Mouse (Mus musculus) gastrocnemius, adult 18-20 months (tissue): Measurements from ENCODE around the gene Ereg. TPM values are rescaled to one million over a fixed set of nuclear protein-coding genes. Genes with fewer than 3 reads are reported as not detected.

Source experiments
- DNase-seq: peaks from one replicate; pipeline ENCODE4 v3.0.0; 2021; ENCODE audit warnings: low spot score
- total RNA-seq, 2 experiments: library from RNA; stranded (reverse); gene quantifications; 2 replicates each; pipeline ENCODE4 v1.2.3; 2021

Ereg gene
- total RNA-seq, 2 experiments from 2014 or later = not detected

DNA sequence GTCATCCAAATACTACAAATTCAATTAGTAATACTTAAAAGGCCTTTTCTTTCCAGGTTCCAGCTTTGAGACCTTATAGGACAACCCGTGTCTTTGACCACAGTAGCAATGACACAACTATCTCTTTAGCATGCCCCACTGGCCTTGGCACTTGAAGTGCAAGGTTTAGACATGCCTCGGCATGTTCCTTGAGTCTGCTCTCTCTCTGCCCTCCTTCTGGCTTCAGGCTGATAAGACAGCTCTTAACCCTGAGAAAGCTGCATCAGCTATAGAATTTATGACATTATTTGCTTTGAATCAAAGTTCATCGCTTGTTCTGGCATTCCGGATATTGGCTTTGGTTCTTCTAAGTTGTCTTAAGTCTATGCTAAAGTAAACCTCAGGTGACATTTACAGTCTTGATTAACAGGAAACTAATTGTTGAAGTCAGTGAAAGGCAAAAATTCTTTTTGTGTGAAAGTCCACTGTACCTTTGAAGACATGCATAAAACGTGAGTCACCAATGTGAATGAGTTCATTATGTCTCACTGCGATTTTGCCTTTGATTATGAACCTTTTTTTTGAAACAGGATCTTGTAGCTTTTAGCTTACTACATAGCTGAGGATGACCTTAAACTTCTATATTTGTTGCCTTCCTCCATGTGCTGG lies 35.7 kb downstream of the Ereg start:
- no peak for DNase-seq

- no peak for DNase-seq
These were observed 36.6 kb downstream of the Ereg start for GRCm38 (mm10) chr5:91111019-91111418.

DNA sequence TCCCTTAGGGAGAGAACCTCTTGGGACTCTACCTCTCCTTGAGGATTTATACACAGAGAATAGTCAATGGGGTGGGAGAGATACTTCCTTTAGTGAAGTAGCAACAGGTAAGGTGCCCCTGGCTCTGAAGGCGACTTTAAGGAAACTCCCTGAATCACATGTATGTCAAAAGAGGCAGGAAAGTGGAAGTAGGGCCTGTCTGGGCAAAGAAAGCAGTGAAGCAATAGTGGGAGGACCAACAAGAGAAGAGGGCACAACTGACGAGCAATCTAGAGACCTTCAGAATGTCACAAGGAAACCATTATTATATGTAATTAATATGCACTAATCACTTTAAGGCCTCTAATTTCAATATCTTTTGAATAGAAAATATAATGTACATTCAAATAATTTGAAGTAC lies 39.5 kb downstream of the Ereg start:
- no peak for DNase-seq

DNA sequence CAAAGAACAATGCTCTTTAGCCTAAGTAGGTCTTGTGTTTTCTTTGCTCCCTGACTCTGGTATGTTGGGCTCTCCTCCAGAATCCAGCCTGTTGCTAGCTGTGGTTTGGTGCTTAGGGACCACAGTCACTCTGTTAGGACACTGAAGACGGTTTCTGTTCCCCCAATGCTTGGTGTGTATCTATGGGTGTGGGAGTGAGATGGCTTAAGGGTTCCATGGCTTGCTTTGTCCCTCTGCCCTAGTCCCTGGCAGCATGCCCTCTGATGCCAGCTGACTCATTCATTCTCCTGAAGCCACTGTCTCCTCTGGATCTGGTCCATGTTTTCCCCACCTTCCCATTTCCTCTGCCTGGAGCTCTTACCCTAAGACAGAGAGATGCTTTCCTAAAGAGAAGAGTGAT lies 40.2 kb downstream of the Ereg start:
- no peak for DNase-seq

DNA sequence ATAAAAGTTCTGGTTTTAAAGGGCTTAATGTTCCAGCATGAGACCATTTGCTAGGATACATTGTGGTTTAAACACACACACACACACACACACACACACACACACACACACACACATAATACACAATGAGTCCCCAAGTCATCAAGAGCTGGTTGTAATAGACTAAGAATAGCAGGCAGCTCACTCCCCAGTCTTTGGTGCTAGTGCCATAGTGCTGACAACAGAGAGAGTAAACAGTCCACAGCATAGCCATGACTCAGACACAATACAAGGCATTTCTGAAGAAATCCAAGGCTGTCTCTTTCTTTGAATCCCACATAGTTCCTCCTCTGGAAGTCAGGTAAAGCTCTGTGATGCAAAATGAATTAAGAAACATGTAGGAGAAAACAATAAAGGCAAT lies 44.2 kb downstream of the Ereg start:
- no peak for DNase-seq

DNA sequence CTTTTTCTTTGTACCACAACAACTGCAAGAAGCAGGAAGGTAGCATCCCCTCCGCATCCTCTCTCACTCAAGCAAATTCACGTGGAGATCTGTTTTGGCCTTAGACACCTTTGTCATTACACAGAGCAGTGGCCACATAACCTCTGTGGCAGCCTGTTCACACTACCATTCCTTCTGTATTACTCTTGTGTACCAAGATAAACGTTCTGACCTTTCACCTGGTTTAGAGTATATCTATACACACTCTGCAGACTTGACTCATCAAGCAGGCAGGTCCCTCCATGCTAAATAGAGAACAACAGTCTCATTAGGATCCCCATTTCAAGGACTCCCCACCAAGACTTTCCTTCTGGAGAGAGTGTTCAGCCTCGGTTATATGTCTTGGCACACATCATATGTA lies 49.0 kb downstream of the Ereg start:
- DNase-seq = no peak

GRCm38 (mm10) chr5:91124140-91124539 lies 49.7 kb downstream of the Ereg start:
- no peak for DNase-seq

GRCm38 (mm10) chr5:91126623-91127022 lies 52.2 kb downstream of the Ereg start:
- DNase-seq = no peak

DNA sequence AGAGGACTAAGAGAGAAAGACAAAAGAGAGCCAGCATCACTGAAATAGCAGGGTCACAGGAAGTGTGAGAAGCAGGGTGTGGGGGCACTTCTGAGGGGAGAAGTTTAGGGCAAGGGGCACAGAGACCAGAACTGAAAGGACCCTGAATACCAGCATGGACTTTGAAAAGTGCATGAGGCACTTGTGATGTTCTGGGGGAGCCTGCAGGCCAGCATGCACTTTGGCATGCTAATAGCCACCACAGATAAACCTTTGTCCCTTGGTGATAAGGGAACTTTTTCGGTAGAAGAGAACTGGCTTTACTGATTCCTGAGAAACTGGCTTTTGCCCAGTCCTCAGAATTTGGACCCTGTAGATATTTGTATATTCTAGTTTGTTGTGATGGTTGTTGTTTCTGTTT lies 60.5 kb downstream of the Ereg start:
- no peak for DNase-seq

DNA sequence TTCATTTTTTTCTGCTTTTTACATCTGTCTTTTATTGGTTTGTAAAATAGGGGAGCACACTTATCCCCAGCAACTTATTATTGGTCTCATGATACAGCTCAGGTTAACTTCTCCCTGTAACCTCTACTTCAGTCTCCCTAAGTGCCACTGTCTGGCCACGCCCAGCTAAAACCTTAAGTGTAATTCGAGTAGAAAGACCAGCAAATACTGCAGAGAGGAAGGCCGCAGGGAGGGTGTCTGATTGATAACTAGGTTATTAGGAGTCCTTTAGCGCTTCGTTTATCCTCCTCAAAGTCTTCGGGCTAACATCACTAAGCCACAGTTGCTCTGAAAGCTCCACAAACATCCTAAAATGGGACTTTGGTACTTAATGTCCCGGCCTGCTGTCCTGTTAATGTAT lies 64.5 kb downstream of the Ereg start:
- no peak for DNase-seq

DNA sequence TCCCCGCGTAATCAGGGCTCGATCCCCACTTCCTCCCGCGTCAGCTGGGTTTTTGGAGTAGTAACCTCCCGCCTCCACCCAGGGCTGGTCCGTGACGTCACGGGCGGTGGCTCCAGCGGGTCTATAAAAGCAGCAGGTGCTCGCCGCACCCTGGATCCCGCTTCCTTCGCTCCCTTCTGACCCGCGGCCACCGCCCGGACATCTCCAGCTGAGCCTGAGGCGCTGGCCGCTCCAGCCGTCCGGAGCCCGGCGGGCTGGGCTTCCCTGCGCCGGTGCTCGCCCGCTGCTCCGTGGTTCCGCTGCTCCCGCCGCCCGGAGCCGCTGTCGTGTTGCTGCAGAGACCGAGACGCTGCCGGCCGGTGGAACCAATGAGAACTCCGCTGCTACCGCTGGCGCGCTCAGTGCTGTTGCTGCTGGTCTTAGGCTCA lies 65.0 kb downstream of the Ereg start, which contains the start of gene Areg:
TSS of gene Areg (plus strand) at position 154 of the 428 bp plus-strand sequence.
- peak; percentile 7 for DNase-seq

DNA sequence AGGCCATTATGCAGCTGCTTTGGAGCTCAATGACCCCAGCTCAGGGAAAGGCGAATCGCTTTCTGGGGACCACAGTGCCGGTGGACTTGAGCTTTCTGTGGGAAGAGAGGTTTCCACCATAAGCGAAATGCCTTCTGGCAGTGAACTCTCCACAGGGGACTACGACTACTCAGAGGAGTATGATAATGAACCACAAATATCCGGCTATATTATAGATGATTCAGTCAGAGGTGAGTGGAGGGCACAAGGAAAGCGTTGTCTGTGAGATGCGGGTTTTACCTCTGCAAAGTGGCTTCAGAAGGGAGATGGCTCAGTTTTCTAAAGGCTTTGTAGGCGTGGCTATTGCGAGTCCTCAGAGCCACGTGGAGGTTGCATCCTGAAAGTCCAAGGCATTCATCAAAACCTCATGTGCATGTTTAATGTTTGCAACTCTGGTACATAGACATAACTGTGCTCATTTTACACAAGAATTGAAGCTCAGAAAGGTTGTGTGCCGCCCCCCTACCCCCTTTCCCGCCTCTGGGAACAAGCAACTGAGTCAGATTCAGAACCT lies 66.5 kb downstream of the Ereg start:
- DNase-seq = no peak

Other genes starting within 250 kb of the Ereg start
- gene Cxcl1, start 183.4 kb upstream of the Ereg start, total RNA-seq = under 1 TPM in 1 of 2 experiments, not detected in 1; 0.25 TPM
- not detected for gene Cxcl2, start 170.8 kb upstream of the Ereg start, total RNA-seq
- 1 to 10 TPM; 5.7 to 6.9 TPM for gene Mthfd2l, start 143.5 kb upstream of the Ereg start, total RNA-seq
- under 1 TPM; 0.30 to 0.38 TPM for gene Epgn, start 47.2 kb upstream of the Ereg start, total RNA-seq
- not detected for gene Areg, start 65.0 kb downstream of the Ereg start, total RNA-seq